Mouse (Mus musculus): ENCODE measurements around the gene Csnk2b.
"Not testable (repeated sequence)": the region's sequence is repeated elsewhere in the genome, so short reads cannot be mapped to it uniquely, and the experiment has no call there.

Gene Csnk2b

GRCm38 (mm10) chr17:35153077-35153476 lies 31.2 kb upstream of the Csnk2b start:
- no peak for DNase-seq (ENCODE audit: low read depth, low spot score)

GRCm38 (mm10) chr17:35152121-35152520 lies 30.3 kb upstream of the Csnk2b start:
- DNase-seq (ENCODE audit: low read depth, low spot score): no peak

GRCm38 (mm10) chr17:35147922-35148639 lies 26.2 kb upstream of the Csnk2b start:
- DNase-seq (ENCODE audit: low read depth, low spot score): no peak

- no peak for DNase-seq (ENCODE audit: low read depth, low spot score)
Measured at GRCm38 (mm10) chr17:35147348-35147747, 25.5 kb upstream of the Csnk2b start.

- DNase-seq (ENCODE audit: low read depth, low spot score): no peak
Measured at GRCm38 (mm10) chr17:35146139-35146538, 24.3 kb upstream of the Csnk2b start.

- DNase-seq (ENCODE audit: low read depth, low spot score): no peak
Measured at GRCm38 (mm10) chr17:35141971-35142370, 20.1 kb upstream of the Csnk2b start.

- no peak for DNase-seq (ENCODE audit: low read depth, low spot score)
Measured at GRCm38 (mm10) chr17:35140490-35140996, 18.7 kb upstream of the Csnk2b start.

- DNase-seq (ENCODE audit: low read depth, low spot score): no peak
Measured at GRCm38 (mm10) chr17:35139269-35139668, 17.4 kb upstream of the Csnk2b start.

GRCm38 (mm10) chr17:35135591-35136320 lies 13.9 kb upstream of the Csnk2b start:
- DNase-seq (ENCODE audit: low read depth, low spot score): no peak

- DNase-seq (ENCODE audit: low read depth, low spot score): peak; percentile 91
Measured at GRCm38 (mm10) chr17:35134801-35135590, 13.1 kb upstream of the Csnk2b start, which contains the start of gene Bag6. TSS of gene Bag6 (plus strand) at chr17:35135178.

GRCm38 (mm10) chr17:35133517-35133916 lies 11.7 kb upstream of the Csnk2b start:
- DNase-seq (ENCODE audit: low read depth, low spot score): no peak

- no peak for DNase-seq (ENCODE audit: low read depth, low spot score)
Measured at GRCm38 (mm10) chr17:35132174-35132560, 10.3 kb upstream of the Csnk2b start.

- no peak for DNase-seq (ENCODE audit: low read depth, low spot score)
Measured at GRCm38 (mm10) chr17:35131500-35132173, 9.8 kb upstream of the Csnk2b start, which contains the start of gene Apom. TSS of gene Apom (minus strand) at chr17:35132050.

GRCm38 (mm10) chr17:35131038-35131437 lies 9.2 kb upstream of the Csnk2b start:
- no peak for DNase-seq (ENCODE audit: low read depth, low spot score)

GRCm38 (mm10) chr17:35128996-35129395 lies 7.1 kb upstream of the Csnk2b start:
- DNase-seq (ENCODE audit: low read depth, low spot score): no peak

GRCm38 (mm10) chr17:35127017-35127416 lies 5.2 kb upstream of the Csnk2b start:
- no peak for DNase-seq (ENCODE audit: low read depth, low spot score)

GRCm38 (mm10) chr17:35126206-35126611 lies 4.4 kb upstream of the Csnk2b start, which contains the start of gene D17H6S53E:
TSS of gene D17H6S53E (plus strand) at chr17:35126373.
- peak; percentile 60 for DNase-seq (ENCODE audit: low read depth, low spot score)

- no peak for DNase-seq (ENCODE audit: low read depth, low spot score)
Measured at GRCm38 (mm10) chr17:35125578-35125977, 3.7 kb upstream of the Csnk2b start.

- no peak for DNase-seq (ENCODE audit: low read depth, low spot score)
Measured at GRCm38 (mm10) chr17:35125081-35125480, 3.2 kb upstream of the Csnk2b start.

- not testable (repeated sequence) for DNase-seq (ENCODE audit: low read depth, low spot score)
Measured at GRCm38 (mm10) chr17:35124261-35124896, 2.5 kb upstream of the Csnk2b start.

GRCm38 (mm10) chr17:35123287-35123686 lies 1.4 kb upstream of the Csnk2b start:
- not testable (repeated sequence) for DNase-seq (ENCODE audit: low read depth, low spot score)
